Mouse (Mus musculus): Measurements from ENCODE around the gene Zdhhc19.

The Zdhhc19 gene

GRCm38 (mm10) chr16:32495965-32496364, at the start of gene Zdhhc19:
Gene Zdhhc19 (plus strand): TSS chr16:32496265.
- DNase-seq (ENCODE audit: low spot score), result no peak

GRCm38 (mm10) chr16:32446563-32447138, 49.4 kb upstream of the Zdhhc19 start:
- no peak for DNase-seq (ENCODE audit: low spot score)

GRCm38 (mm10) chr16:32449665-32450064, 46.4 kb upstream of the Zdhhc19 start:
- DNase-seq (ENCODE audit: low spot score), result no peak

- no peak for DNase-seq (ENCODE audit: low spot score)
These were observed 45.9 kb upstream of the Zdhhc19 start for GRCm38 (mm10) chr16:32450133-32450532.

- no peak for DNase-seq (ENCODE audit: low spot score)
These were observed 43.0 kb upstream of the Zdhhc19 start for GRCm38 (mm10) chr16:32453102-32453501.

GRCm38 (mm10) chr16:32454646-32455045, 41.4 kb upstream of the Zdhhc19 start:
- DNase-seq (ENCODE audit: low spot score), result no peak

GRCm38 (mm10) chr16:32456086-32456485, 40.0 kb upstream of the Zdhhc19 start:
- no peak for DNase-seq (ENCODE audit: low spot score)

- DNase-seq (ENCODE audit: low spot score), result no peak
These were observed 39.3 kb upstream of the Zdhhc19 start for GRCm38 (mm10) chr16:32456761-32457160.

- DNase-seq (ENCODE audit: low spot score), result peak; percentile 57
These were observed 38.3 kb upstream of the Zdhhc19 start for GRCm38 (mm10) chr16:32457589-32458386.

GRCm38 (mm10) chr16:32460518-32460917, 35.5 kb upstream of the Zdhhc19 start:
- DNase-seq (ENCODE audit: low spot score), result no peak

GRCm38 (mm10) chr16:32461713-32462112, 34.4 kb upstream of the Zdhhc19 start:
- no peak for DNase-seq (ENCODE audit: low spot score)

GRCm38 (mm10) chr16:32462950-32463349, 33.1 kb upstream of the Zdhhc19 start:
- no peak for DNase-seq (ENCODE audit: low spot score)

GRCm38 (mm10) chr16:32463426-32463825, 32.6 kb upstream of the Zdhhc19 start:
- no peak for DNase-seq (ENCODE audit: low spot score)

GRCm38 (mm10) chr16:32464908-32465307, 31.2 kb upstream of the Zdhhc19 start:
- DNase-seq (ENCODE audit: low spot score), result no peak

GRCm38 (mm10) chr16:32468488-32468887, 27.6 kb upstream of the Zdhhc19 start:
- no peak for DNase-seq (ENCODE audit: low spot score)

GRCm38 (mm10) chr16:32469404-32470105, 26.5 kb upstream of the Zdhhc19 start:
- no peak for DNase-seq (ENCODE audit: low spot score)

- no peak for DNase-seq (ENCODE audit: low spot score)
These were observed 23.6 kb upstream of the Zdhhc19 start for GRCm38 (mm10) chr16:32472276-32473015.

GRCm38 (mm10) chr16:32477315-32477714, 18.8 kb upstream of the Zdhhc19 start:
- no peak for DNase-seq (ENCODE audit: low spot score)

- no peak for DNase-seq (ENCODE audit: low spot score)
These were observed 16.6 kb upstream of the Zdhhc19 start for GRCm38 (mm10) chr16:32479415-32479814.

GRCm38 (mm10) chr16:32484431-32484871, 11.6 kb upstream of the Zdhhc19 start:
- DNase-seq (ENCODE audit: low spot score), result no peak

- no peak for DNase-seq (ENCODE audit: low spot score)
These were observed 10.9 kb upstream of the Zdhhc19 start for GRCm38 (mm10) chr16:32485209-32485608.

- DNase-seq (ENCODE audit: low spot score), result no peak
These were observed 10.0 kb upstream of the Zdhhc19 start for GRCm38 (mm10) chr16:32486046-32486445.
